Mouse (Mus musculus): Measurements from ENCODE around the gene Phf11c.
"Not testable (repeated sequence)": the region's sequence is repeated elsewhere in the genome, so short reads cannot be mapped to it uniquely, and the experiment has no call there.

Gene Phf11c

DNA sequence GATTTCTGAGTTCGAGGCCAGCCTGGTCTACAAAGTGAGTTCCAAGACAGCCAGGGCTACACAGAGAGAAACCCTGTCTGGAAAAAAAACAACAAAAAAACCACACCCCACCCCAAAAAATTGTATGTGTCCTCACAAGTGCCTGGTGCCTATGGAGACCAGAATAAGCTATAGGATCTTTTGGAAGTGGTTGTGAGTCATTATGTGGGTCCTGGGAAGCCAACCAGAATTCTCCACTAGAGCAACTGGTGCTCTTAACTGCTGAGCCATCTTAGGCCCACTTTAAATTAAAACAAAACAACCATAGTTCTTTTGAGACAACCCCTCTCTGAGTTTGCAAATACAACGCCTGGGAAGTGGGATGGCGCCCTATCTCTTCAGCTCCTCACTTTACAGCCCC is at the start of gene Phf11c:
Gene Phf11c, minus strand, starts transcription at position 101 of the 400 bp plus-strand sequence.
- no peak for DNase-seq (ENCODE audit: low spot score)

GRCm38 (mm10) chr14:59441472-59441805 is 46.3 kb upstream of the Phf11c start:
- no peak for DNase-seq (ENCODE audit: low spot score)

DNA sequence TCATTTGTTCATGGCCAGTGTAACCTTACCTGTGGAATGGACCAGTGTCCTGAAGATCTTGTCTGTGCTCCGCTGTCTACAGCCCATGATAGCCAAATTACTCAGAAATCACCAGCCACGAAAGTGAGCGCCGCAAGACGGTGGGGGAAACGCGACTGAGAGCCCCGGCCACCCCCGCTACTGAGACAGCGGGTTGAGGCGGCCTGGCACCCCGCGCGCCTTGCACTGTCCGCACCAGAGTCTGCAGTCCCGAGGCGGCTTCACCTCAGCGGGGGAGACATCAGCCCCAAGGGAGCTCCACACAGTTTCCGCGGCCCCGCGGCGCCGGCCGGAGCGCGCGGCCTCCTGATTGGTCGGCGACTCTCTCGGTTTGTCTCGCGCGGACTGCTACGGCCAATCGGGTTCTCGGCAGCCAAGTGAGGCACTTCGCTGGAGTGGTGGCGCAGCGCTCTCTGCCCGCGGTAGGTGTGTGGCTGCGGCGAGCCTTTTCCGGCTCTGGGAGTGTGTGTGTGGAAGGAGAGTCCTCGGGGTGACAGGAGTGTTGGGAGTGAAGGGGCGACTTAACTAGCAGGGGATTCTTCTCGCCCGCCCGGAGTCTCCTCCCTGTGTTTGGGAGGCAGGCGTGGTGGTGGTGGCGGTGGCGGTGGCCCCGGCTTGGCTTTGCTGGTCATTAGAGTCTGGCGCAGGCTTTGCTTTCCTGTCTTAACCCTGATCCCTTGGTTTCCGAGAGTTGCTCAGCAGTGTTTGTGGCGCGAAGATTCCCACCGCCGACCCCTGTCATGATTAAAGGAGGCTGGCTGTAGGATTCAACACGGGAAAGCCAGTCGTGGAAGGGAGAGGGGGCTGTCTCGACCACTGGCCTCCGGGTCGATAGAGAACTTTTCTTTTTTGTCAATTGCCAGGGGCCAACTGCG is 45.6 kb upstream of the Phf11c start, which contains the start of the genes Setdb2 and Cab39l:
Gene Setdb2, minus strand, starts transcription at position 327 of the 914 bp plus-strand sequence.
Gene Cab39l, plus strand, starts transcription at position 415 of the 914 bp plus-strand sequence.
- DNase-seq (ENCODE audit: low spot score), result peak; percentile 75

- DNase-seq (ENCODE audit: low spot score), result no peak
These were observed 44.9 kb upstream of the Phf11c start for GRCm38 (mm10) chr14:59440039-59440438.

DNA sequence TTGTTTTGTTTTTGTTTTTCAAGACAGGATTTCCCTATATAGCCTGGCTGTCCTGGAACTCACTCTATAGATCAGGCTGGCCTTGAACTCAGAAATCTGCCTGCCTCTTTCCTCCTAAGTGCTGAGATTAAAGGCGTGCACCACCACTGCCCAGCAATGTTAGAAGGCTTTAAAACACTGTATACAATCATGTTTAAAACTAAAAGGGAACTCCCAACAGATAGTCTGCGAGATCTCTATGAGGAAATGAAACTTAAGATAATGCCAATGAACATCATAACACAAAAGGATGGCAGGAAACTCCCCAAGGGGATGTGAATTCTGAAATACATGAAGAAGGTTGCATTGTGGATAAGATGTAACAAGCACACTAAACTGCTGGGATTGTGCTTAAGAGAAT is 43.3 kb upstream of the Phf11c start:
- no peak for DNase-seq (ENCODE audit: low spot score)

GRCm38 (mm10) chr14:59437398-59437797 is 42.2 kb upstream of the Phf11c start:
- no peak for DNase-seq (ENCODE audit: low spot score)

DNA sequence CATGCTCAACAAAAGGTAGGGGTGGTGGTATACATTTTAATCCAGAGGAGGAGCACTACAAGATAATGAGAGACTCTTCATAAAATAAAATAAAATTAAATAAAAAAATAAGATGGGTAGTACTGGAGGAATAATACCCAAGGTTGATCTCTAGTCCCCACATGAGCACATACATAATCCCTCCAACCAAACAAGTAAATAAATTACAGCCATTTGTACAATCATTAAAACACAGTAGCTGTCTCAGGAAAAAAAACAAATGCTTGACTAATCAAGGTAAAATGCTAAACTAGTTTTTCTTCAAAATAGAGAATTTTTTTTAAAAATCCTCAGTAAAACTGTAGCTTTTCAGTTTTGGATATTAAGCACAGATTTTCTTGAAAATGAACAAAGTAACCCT is 40.0 kb upstream of the Phf11c start:
- DNase-seq (ENCODE audit: low spot score), result no peak

GRCm38 (mm10) chr14:59433902-59434301 is 38.7 kb upstream of the Phf11c start:
- no peak for DNase-seq (ENCODE audit: low spot score)

DNA sequence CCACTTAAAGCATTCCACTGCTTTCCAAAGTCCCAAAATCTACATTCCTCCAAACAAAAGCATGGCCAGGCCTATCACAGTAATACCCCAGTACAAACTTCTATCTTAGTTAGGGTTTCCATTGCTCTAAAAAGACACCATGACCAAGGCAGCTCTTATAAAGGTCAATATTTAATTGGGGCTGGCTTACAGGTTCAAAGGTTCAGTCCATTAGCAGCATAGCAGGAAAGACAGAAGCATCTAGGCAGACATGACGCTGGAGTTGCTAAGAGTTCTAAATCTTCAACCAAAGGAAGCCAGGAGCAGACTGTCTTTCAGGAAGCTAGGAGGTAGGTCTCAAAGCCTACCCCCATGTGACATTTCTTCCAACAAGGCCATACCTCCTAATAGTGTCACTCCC is 35.4 kb upstream of the Phf11c start:
- DNase-seq (ENCODE audit: low spot score), result no peak

GRCm38 (mm10) chr14:59422912-59423663 is 27.9 kb upstream of the Phf11c start:
- no peak for DNase-seq (ENCODE audit: low spot score)

- DNase-seq (ENCODE audit: low spot score), result no peak
These were observed 23.0 kb upstream of the Phf11c start for GRCm38 (mm10) chr14:59418171-59418570.

GRCm38 (mm10) chr14:59414979-59415378 is 19.8 kb upstream of the Phf11c start:
- not testable (repeated sequence) for DNase-seq (ENCODE audit: low spot score)

- no peak for DNase-seq (ENCODE audit: low spot score)
These were observed 1.8 kb upstream of the Phf11c start for GRCm38 (mm10) chr14:59396999-59397398.

GRCm38 (mm10) chr14:59390181-59390580 is 5.0 kb downstream of the Phf11c start:
- DNase-seq (ENCODE audit: low spot score), result not testable (repeated sequence)

DNA sequence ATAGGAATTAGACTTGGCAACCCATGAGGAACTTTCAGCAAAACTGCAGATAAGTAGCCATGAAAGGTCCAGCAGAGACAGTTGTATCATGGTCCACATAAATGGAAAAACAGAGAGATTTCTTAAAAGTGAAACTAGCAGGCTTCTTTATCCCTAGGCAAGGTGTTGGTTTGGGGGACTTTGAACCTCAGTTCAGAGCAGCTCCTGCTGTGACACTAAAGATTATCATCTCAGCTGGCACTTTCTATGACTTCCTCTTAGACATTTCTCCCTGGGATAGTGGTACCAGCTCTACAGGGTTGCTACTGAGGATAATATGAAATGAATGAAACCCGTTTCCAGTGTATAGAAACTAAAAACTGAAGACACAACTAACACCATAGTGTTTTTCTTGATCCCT is 5.6 kb downstream of the Phf11c start:
- DNase-seq (ENCODE audit: low spot score), result no peak

DNA sequence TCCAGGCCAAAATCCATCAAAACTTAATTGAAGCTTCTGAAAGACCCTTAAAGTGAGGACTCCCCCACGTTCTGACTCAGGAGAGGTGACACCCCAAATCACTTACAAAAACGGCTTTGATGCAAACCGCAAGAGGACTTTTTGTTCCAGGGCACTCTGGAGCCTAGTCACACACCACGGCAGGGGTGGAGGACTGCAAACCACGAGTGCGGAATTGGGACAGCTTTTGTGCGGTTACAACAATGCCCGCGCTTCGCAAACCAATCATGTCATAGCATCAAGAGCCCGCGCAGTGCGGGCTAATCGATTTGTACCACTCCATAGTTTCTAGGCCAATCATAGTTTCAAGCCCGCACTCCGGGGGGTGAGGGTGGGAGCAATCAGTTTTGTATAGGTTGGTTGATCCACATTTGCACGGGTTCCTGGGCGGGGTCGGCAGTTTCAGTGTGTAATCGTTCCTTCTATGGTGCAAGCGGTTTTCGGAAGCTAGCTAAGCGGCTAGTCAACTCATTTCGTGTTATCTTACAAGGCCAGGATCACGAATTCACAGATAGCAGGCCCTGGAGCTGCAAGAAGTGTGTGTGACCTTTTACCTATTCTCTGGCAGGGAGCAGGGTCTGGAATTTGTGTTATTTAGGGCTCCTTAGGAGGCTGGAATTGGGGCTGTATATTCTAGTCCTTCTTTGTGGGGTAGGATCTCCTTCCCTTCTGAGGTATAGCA is 24.7 kb downstream of the Phf11c start:
- DNase-seq (ENCODE audit: low spot score), result no peak

DNA sequence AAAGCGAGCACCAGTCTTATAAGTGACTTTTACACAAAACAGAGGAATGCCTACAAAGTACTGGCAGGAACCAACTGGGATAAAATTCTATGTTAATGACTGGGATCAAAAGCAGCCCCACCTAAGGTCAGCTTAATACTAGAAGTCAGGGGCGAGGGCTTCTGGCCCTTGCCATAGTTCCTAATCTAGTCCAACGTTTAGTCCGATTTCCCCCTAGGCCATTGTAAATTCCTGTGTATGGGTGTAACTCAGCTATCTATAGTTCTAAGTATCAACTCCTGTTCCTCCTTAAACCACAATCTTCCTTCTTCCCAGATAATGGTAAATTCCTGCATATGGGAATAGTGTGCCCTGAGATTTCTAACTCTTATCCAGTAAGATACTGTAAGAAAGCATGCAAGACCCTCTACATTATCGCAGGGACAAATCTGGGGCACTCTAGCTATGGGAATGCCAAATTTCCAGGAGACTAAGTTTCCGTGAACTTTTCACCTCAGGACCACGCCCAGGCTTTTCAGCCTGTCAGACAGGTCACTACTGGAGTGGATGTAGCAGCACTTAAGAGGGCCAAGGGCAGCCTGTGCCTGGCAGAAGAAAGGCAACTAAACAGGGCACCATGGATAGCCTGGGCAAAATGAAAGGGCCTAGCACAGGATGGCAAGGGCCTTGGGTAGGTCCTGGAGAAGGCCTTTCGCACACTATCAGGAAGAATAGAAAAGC is 28.6 kb downstream of the Phf11c start:
- DNase-seq (ENCODE audit: low spot score), result no peak

GRCm38 (mm10) chr14:59365244-59365644 is 29.9 kb downstream of the Phf11c start, which contains the start of gene Phf11d:
TSS of gene Phf11d (minus strand) at chr14:59365470.
- DNase-seq (ENCODE audit: low spot score), result no peak

GRCm38 (mm10) chr14:59341189-59341588 is 54.0 kb downstream of the Phf11c start, which contains the start of gene Phf11b:
TSS of gene Phf11b (minus strand) at chr14:59341351.
- DNase-seq (ENCODE audit: low spot score), result not testable (repeated sequence)

DNA sequence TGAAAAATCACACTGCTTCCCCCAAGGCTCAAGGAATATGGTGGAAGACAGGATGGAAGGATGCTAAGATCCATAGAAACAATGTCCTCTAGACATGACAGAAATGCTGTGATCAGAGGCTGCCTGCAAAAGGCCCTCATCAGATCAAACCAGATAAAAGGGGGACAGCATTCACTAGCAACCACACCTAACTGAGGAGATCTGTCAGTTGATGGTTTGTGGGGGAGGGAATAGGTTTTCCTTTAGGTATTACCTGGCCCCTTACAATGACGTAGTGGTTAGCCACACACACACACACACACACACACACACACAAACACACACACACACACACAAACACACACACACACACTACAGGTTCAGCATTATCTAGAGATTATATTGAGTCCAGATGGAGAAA is 55.6 kb downstream of the Phf11c start:
- DNase-seq (ENCODE audit: low spot score), result no peak

DNA sequence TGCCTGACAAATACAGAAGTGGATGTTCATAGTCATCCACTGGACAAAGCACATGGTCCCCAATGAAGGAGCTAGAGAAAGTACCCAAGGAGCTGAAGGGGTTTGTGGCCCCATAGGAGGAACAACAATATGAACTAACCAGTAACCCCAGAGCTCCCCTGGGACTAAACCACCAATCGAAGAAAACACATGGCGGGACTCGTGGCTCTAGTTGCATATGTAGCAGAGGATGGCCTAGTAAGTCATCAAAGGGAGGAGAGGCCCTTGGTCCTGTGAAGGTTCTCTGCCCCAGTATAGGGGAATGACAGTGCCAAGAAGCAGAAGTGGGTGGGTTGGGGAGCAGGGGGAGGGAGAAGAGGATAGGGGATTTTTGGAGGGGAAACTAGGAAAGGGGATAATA is 59.1 kb downstream of the Phf11c start:
- DNase-seq (ENCODE audit: low spot score), result not testable (repeated sequence)

Data from urinary bladder, postnatal 10 days (tissue).